Mouse (Mus musculus) cerebellum, adult 2 months (tissue): ENCODE results near the gene Ncoa3.

Experiments
- CTCF ChIP-seq: fragments of 200-500 bp; IDR thresholded peaks from 2 replicates; pipeline ENCODE4 v1.5.1; 2011; ENCODE audit warnings: low read depth, mild to moderate bottlenecking, control low read depth, low read length, moderate library complexity, borderline replicate concordance; ENCODE audit not compliant: insufficient read depth
- POLR2A ChIP-seq: fragments of 200-500 bp; IDR thresholded peaks from 2 replicates; pipeline ENCODE4 v1.6.1; 2011; ENCODE audit warnings: low read length, control low read depth, borderline replicate concordance; ENCODE audit not compliant: insufficient read depth

GRCm38 (mm10) chr2:166073082-166073481, 80.6 kb downstream of the Ncoa3 start:
- TF ChIP-seq CTCF (no peak), POLR2A (no peak)
